Mouse (Mus musculus) spleen, adult 12 weeks (tissue): Measurements from ENCODE around the gene Idnk.
A peak's percentile ranks its signal among the peaks of the same experiment; 100 is the strongest.

Experiments
- DNase-seq: peaks from one replicate; pipeline ENCODE4 v3.0.0; 2022; ENCODE audit warnings: low spot score

Gene Idnk

GRCm38 (mm10) chr13:58157447-58158098 lies at the start of gene Idnk:
Gene Idnk, plus strand, starts transcription at chr13:58157649.
- peak; percentile 81 for DNase-seq

GRCm38 (mm10) chr13:58111306-58111705 lies 46.1 kb upstream of the Idnk start:
- DNase-seq, result no peak

- DNase-seq, result no peak
These were observed 45.3 kb upstream of the Idnk start for GRCm38 (mm10) chr13:58112191-58112590.

GRCm38 (mm10) chr13:58112601-58113041 lies 44.8 kb upstream of the Idnk start:
- no peak for DNase-seq

- peak; percentile 12 for DNase-seq
These were observed 44.2 kb upstream of the Idnk start, which contains the start of gene Klhl3 for GRCm38 (mm10) chr13:58113061-58113900. Gene Klhl3, minus strand, starts transcription at chr13:58113592.

- no peak for DNase-seq
These were observed 42.2 kb upstream of the Idnk start for GRCm38 (mm10) chr13:58115227-58115626.

GRCm38 (mm10) chr13:58116801-58117200 lies 40.6 kb upstream of the Idnk start:
- DNase-seq, result no peak

- peak; percentile 23 for DNase-seq
These were observed 40.0 kb upstream of the Idnk start for GRCm38 (mm10) chr13:58117318-58118017.

GRCm38 (mm10) chr13:58122786-58123297 lies 34.6 kb upstream of the Idnk start:
- no peak for DNase-seq

GRCm38 (mm10) chr13:58123381-58123780 lies 34.1 kb upstream of the Idnk start:
- no peak for DNase-seq

- DNase-seq, result no peak
These were observed 33.2 kb upstream of the Idnk start for GRCm38 (mm10) chr13:58124278-58124677.

GRCm38 (mm10) chr13:58124989-58125388 lies 32.5 kb upstream of the Idnk start:
- no peak for DNase-seq

- peak; percentile 23 for DNase-seq
These were observed 31.3 kb upstream of the Idnk start for GRCm38 (mm10) chr13:58126126-58126525.

- DNase-seq, result no peak
These were observed 30.3 kb upstream of the Idnk start for GRCm38 (mm10) chr13:58126862-58127765.

GRCm38 (mm10) chr13:58127766-58128361 lies 29.6 kb upstream of the Idnk start:
- DNase-seq, result peak; percentile 59

- DNase-seq, result peak; percentile 95
These were observed 29.1 kb upstream of the Idnk start, which contains the start of gene Hnrnpa0 for GRCm38 (mm10) chr13:58128396-58128767. Gene Hnrnpa0, minus strand, starts transcription at chr13:58128556.

GRCm38 (mm10) chr13:58128768-58129671 lies 28.4 kb upstream of the Idnk start:
- peak; percentile 89 for DNase-seq

- no peak for DNase-seq
These were observed 27.7 kb upstream of the Idnk start for GRCm38 (mm10) chr13:58129687-58130246.

GRCm38 (mm10) chr13:58131692-58132091 lies 25.8 kb upstream of the Idnk start:
- DNase-seq, result no peak
